Mouse (Mus musculus): ENCODE results near the gene Ulk4.
"Not testable (repeated sequence)": the region's sequence is repeated elsewhere in the genome, so short reads cannot be mapped to it uniquely, and the experiment has no call there.

Ulk4 gene

GRCm38 (mm10) chr9:120917619-120918018 lies 359.4 kb downstream of the Ulk4 start:
- in situ Hi-C loops (cut with MboI; ENCODE audit: low sequenced_read_pairs), result not testable (repeated sequence)

GRCm38 (mm10) chr9:120914877-120915459 lies 362.0 kb downstream of the Ulk4 start:
- in situ Hi-C loops (cut with MboI; ENCODE audit: low sequenced_read_pairs), result no loop called here

- in situ Hi-C loops (cut with MboI; ENCODE audit: low sequenced_read_pairs), result no loop called here
Observed at GRCm38 (mm10) chr9:120914429-120914828, 362.6 kb downstream of the Ulk4 start.

- in situ Hi-C loops (cut with MboI; ENCODE audit: low sequenced_read_pairs), result no loop called here
Observed at GRCm38 (mm10) chr9:120913152-120913551, 363.8 kb downstream of the Ulk4 start.

- in situ Hi-C loops (cut with MboI; ENCODE audit: low sequenced_read_pairs), result no loop called here
Observed at GRCm38 (mm10) chr9:120908461-120908860, 368.5 kb downstream of the Ulk4 start.

Data from CH12F3 (cell line).